Mouse (Mus musculus) heart, postnatal 14 days (tissue): ENCODE results near the gene Zfp266. TPM values are rescaled to one million over a fixed set of nuclear protein-coding genes. Genes with fewer than 3 reads are reported as not detected.

Source experiments
- DNase-seq, 2 experiments: peaks; one replicate each; pipeline ENCODE4 v3.0.0; 2021 to 2022
- intact Hi-C: fragments of 180-260 bp; cut with DNase I; formaldehyde crosslinking; loops from one replicate; pipeline ENCODE4 v1.15.1; 2025
- total RNA-seq, 2 experiments: library from RNA; stranded (reverse); gene quantifications; 2 replicates each; pipeline ENCODE4 v1.2.3; 2021

Zfp266 gene
- total RNA-seq, 2 experiments from 2014 or later, result 32.2 to 36.1 TPM

- intact Hi-C loops, result no loop called here
Observed at GRCm38 (mm10) chr9:20504801-20505200, 16.4 kb downstream of the Zfp266 start.

GRCm38 (mm10) chr9:20493281-20493680 lies 27.9 kb downstream of the Zfp266 start:
- DNase-seq, result peak in 1 of 2 experiments; percentile 10

More at GRCm38 (mm10) chr9:20504801-20505200, 16.4 kb downstream of the Zfp266 start:
- no peak for DNase-seq

GRCm38 (mm10) chr9:20492527-20493233 lies 28.5 kb downstream of the Zfp266 start, which contains the start of gene Zfp426:
Gene Zfp426, minus strand, starts transcription at chr9:20492746.
- DNase-seq, result peak; percentile 86 to 89
- intact Hi-C loops, result loop anchor here (2.0 kb wide), 2 partner anchors 28 to 52 kb away; partner anchors contain the start of gene Zfp266

More at GRCm38 (mm10) chr9:20493281-20493680, 27.9 kb downstream of the Zfp266 start:
- intact Hi-C loops, result loop anchor here (2.0 kb wide), 2 partner anchors 28 to 52 kb away; partner anchors contain the start of gene Zfp266

GRCm38 (mm10) chr9:20491858-20492526 lies 29.2 kb downstream of the Zfp266 start:
- DNase-seq, result no peak
- intact Hi-C loops, result loop anchor here (2.0 kb wide), 2 partner anchors 29 to 53 kb away; partner anchors contain the start of gene Zfp266

GRCm38 (mm10) chr9:20489536-20489935 lies 31.7 kb downstream of the Zfp266 start:
- intact Hi-C loops, result no loop called here

GRCm38 (mm10) chr9:20479396-20479795 lies 41.8 kb downstream of the Zfp266 start:
- no peak for DNase-seq
- intact Hi-C loops, result no loop called here

More at GRCm38 (mm10) chr9:20489536-20489935, 31.7 kb downstream of the Zfp266 start:
- no peak for DNase-seq

- intact Hi-C loops, result no loop called here
- DNase-seq, result no peak
Observed at GRCm38 (mm10) chr9:20476632-20477031, 44.6 kb downstream of the Zfp266 start.

GRCm38 (mm10) chr9:20466761-20467442 lies 54.3 kb downstream of the Zfp266 start:
- intact Hi-C loops, result loop anchor here (1.0 to 10.0 kb wide), 5 partner anchors 79 to 368 kb away; partner anchors contain the start of genes Fbxl12 and Ubl5
- DNase-seq, result peak; percentile 49 to 79

GRCm38 (mm10) chr9:20459377-20460317 lies 61.6 kb downstream of the Zfp266 start, which contains the start of gene Zfp26:
Gene Zfp26, minus strand, starts transcription at chr9:20460162.
- intact Hi-C loops, result loop anchor here (1.0 to 10.0 kb wide), 4 partner anchors 74 to 375 kb away; partner anchors contain the start of genes Fbxl12, Ubl5 and Zfp560
- DNase-seq, result peak; percentile 68 to 72

- DNase-seq, result no peak
- intact Hi-C loops, result no loop called here
Observed at GRCm38 (mm10) chr9:20453647-20454046, 67.6 kb downstream of the Zfp266 start.

- intact Hi-C loops, result no loop called here
- DNase-seq, result no peak
Observed at GRCm38 (mm10) chr9:20451493-20451892, 69.7 kb downstream of the Zfp266 start.

Other genes with a start within 250 kb of the Zfp266 start
- gene Olfr39, start 239.1 kb downstream of the Zfp266 start, total RNA-seq, result not detected
- not detected for gene Olfr873, start 222.9 kb downstream of the Zfp266 start, total RNA-seq
- gene Olfr18, start 185.3 kb downstream of the Zfp266 start, total RNA-seq, result not detected
- 10 to 100 TPM; 11.9 TPM for gene Zfp560, start 136.2 kb downstream of the Zfp266 start, total RNA-seq
- gene Zfp26, start 61.3 kb downstream of the Zfp266 start, total RNA-seq, result 10 to 100 TPM; 14.3 to 15.3 TPM
- 10 to 100 TPM; 12.4 to 13.1 TPM for gene Zfp426, start 28.7 kb downstream of the Zfp266 start, total RNA-seq
- gene Zfp846, start 59.9 kb upstream of the Zfp266 start, total RNA-seq, result 1 to 10 TPM; 6.8 to 8.2 TPM
- gene Ubl5, start 121.5 kb upstream of the Zfp266 start, total RNA-seq, result 100 to 1,000 TPM; 226 to 229 TPM
- gene Fbxl12, start 123.3 kb upstream of the Zfp266 start, total RNA-seq, result 10 to 100 TPM; 12.4 to 16.8 TPM
- gene Pin1, start 130.7 kb upstream of the Zfp266 start, total RNA-seq, result 10 to 100 TPM; 17.7 to 17.8 TPM
- gene Olfm2, start 224.9 kb upstream of the Zfp266 start, total RNA-seq, result under 1 TPM; 0.29 to 0.41 TPM